In genomic region chr13:95618309-95618712, GRCm38 (mm10) we compare ENCODE assay signal across 8 mouse cellular contexts. TPM values are rescaled to one million over a fixed set of nuclear protein-coding genes. Genes with fewer than 3 reads are reported as not detected.
A peak's percentile ranks its signal among the peaks of the same experiment; 100 is the strongest.
DNase-seq lines count a peak whose midpoint lies in the region; ATAC-seq and TF ChIP-seq lines count a peak whose summit lies in the region.

Gene F2r, minus strand, starts transcription at chr13:95618487.

- intact Hi-C loops in gastrocnemius, adult 2 months (cut with DNase I), result no loop called here
- intact Hi-C loops in left cerebral cortex, postnatal 10 days (cut with DNase I), result no loop called here

- H3K27ac ChIP-seq in gastrocnemius, adult 2 months, result peak within 1 kb of the TSS; percentile 87
- H3K27ac ChIP-seq in hindbrain, embryonic 16.5 days (ENCODE audit: low read depth, low read length), result peak within 1 kb of the TSS; percentile 36; the same call in 1 of the 2 replicates

- DNase-seq in ZHBTc4 (ENCODE audit: low read depth, low spot score), result peak; percentile 96
- DNase-seq in gastrocnemius, adult 2 months, result peak; percentile 86
- DNase-seq in left cerebral cortex, postnatal 10 days (ENCODE audit: extremely low spot score in 1 of 2, low spot score in 2 of 2), result peak; percentile 51 to 83
- DNase-seq in right cerebral cortex, adult 2 months (ENCODE audit: low spot score in 2 of 2), result peak; percentile 41
- DNase-seq in urinary bladder, postnatal 10 days (ENCODE audit: low spot score), result peak; percentile 25

- no peaks in the 10 kb centered on the region for H3K9me3 ChIP-seq in hindbrain, embryonic 16.5 days (ENCODE audit: control insufficient read depth, low read length)
- no peaks in the 10 kb centered on the region for H3K9me3 ChIP-seq in megakaryocyte, embryonic 14.5 days

- H3K4me3 ChIP-seq in gastrocnemius, adult 2 months, result peak within 1 kb of the TSS; percentile 94
- H3K4me3 ChIP-seq in hindbrain, embryonic 16.5 days (ENCODE audit: low read length), result peak within 1 kb of the TSS; percentile 90
- H3K4me3 ChIP-seq in megakaryocyte, embryonic 14.5 days (replicated peaks), result peak within 1 kb of the TSS; percentile 96

- H3K4me2 ChIP-seq in hindbrain, embryonic 16.5 days (ENCODE audit: low read length), result peak within 1 kb of the TSS; percentile 88

- peak within 1 kb of the TSS; percentile 82 for H3K9ac ChIP-seq in hindbrain, embryonic 16.5 days (ENCODE audit: low read depth, low read length)

- 1% methylated on average over 29 of the region's 42 CpGs for WGBS in hindbrain, embryonic 16.5 days

- no peaks in the 10 kb centered on the region for H3K27me3 ChIP-seq in hindbrain, embryonic 16.5 days (replicated peaks; ENCODE audit: control insufficient read depth, insufficient read depth, low read length)
- H3K27me3 ChIP-seq in megakaryocyte, embryonic 14.5 days (replicated peaks), result peaks cover 4% of the 10 kb centered on the region

- no peak for TF ChIP-seq CTCF in gastrocnemius, adult 2 months (IDR thresholded peaks at IDR 0.05)

- no peaks in the 10 kb centered on the region for H3K36me3 ChIP-seq in hindbrain, embryonic 16.5 days (ENCODE audit: control insufficient read depth, insufficient read depth, low read length)
- peaks cover 36% of the 10 kb centered on the region for H3K36me3 ChIP-seq in megakaryocyte, embryonic 14.5 days (replicated peaks; ENCODE audit: low read length)

- H3K4me1 ChIP-seq in hindbrain, embryonic 16.5 days (ENCODE audit: control insufficient read depth, insufficient read depth, low read depth, low read length), result peaks cover 9% of the 10 kb centered on the region
- H3K4me1 ChIP-seq in megakaryocyte, embryonic 14.5 days, result peaks cover 68% of the 10 kb centered on the region

- ATAC-seq in common myeloid progenitor, adult 5-6 weeks (replicated peaks; ENCODE audit: low read depth, poor library complexity, severe bottlenecking), result peak; percentile 96
- peak; percentile 94 for ATAC-seq in hindbrain, embryonic 16.5 days

RNA-seq across cellular contexts. Expression of gene F2r, which starts in this region (rescaled TPM):
- 59.5 and 70.5 TPM in 2 replicates for total RNA-seq in common myeloid progenitor, adult 5-6 weeks (2017)
- 10 to 100 TPM in 1 of 2 experiments, 1 to 10 TPM in 1; 3.7 to 12.4 TPM for total RNA-seq in gastrocnemius, adult 2 months (2021)
- polyA plus RNA-seq in hindbrain, embryonic 16.5 days (2015; fragmentation: Nextera tagmentation; extraction: Ambion mirVana), result 55.8 and 59.4 TPM in 2 replicates
- 10 to 100 TPM in 1 of 2 experiments, 1 to 10 TPM in 1; 9.8 to 10.7 TPM for total RNA-seq in left cerebral cortex, postnatal 10 days (2021)
- 53.3 and 84.2 TPM in 2 replicates for polyA plus RNA-seq in megakaryocyte, embryonic 14.5 days (2012; ENCODE audit: insufficient read depth, low replicate concordance)

Comparison
In these comparisons a context has a peak if more than half of its experiments do, and no peak if none do; other contexts are left out.
1. Peak in every context shown above with its lines: DNase-seq, ATAC-seq, H3K4me3 ChIP-seq and H3K27ac ChIP-seq.
2. DNase-seq: peak in every context shown above with its lines; median percentile 96 in ZHBTc4; 86 in gastrocnemius, adult 2 months; 67 in left cerebral cortex, postnatal 10 days; 41 in right cerebral cortex, adult 2 months; 25 in urinary bladder, postnatal 10 days.